Mouse (Mus musculus) heart, adult 8-10 months (tissue): Measurements from ENCODE around the gene Epm2aip1. TPM values are rescaled to one million over a fixed set of nuclear protein-coding genes. Genes with fewer than 3 reads are reported as not detected.

Source experiments
- DNase-seq: peaks from one replicate; pipeline ENCODE4 v3.0.0; 2022; ENCODE audit warnings: low spot score
- total RNA-seq, 4 experiments: library from RNA; stranded (reverse); gene quantifications; 2 replicates each; pipeline ENCODE4 v1.2.4; 2022

Gene Epm2aip1
- 10 to 100 TPM; 24.1 to 25.4 (median 24.9) TPM for total RNA-seq

GRCm38 (mm10) chr9:111271434-111272160 is at the start of gene Epm2aip1, which contains the start of gene Mlh1:
TSS of gene Epm2aip1 (plus strand) at chr9:111271929.
TSS of gene Mlh1 (minus strand) at chr9:111271791.
- DNase-seq: peak; percentile 100

- DNase-seq: no peak
Observed at GRCm38 (mm10) chr9:111223406-111223805, 48.3 kb upstream of the Epm2aip1 start.

GRCm38 (mm10) chr9:111228446-111228845 is 43.3 kb upstream of the Epm2aip1 start:
- DNase-seq: no peak

- DNase-seq: no peak
Observed at GRCm38 (mm10) chr9:111234701-111235100, 37.0 kb upstream of the Epm2aip1 start.

- DNase-seq: no peak
Observed at GRCm38 (mm10) chr9:111237726-111238125, 34.0 kb upstream of the Epm2aip1 start.

- no peak for DNase-seq
Observed at GRCm38 (mm10) chr9:111239821-111240220, 31.9 kb upstream of the Epm2aip1 start.

- no peak for DNase-seq
Observed at GRCm38 (mm10) chr9:111243384-111243783, 28.3 kb upstream of the Epm2aip1 start.

GRCm38 (mm10) chr9:111245546-111245945 is 26.2 kb upstream of the Epm2aip1 start:
- DNase-seq: no peak

- DNase-seq: no peak
Observed at GRCm38 (mm10) chr9:111247682-111248246, 24.0 kb upstream of the Epm2aip1 start.

- DNase-seq: no peak
Observed at GRCm38 (mm10) chr9:111252161-111252869, 19.4 kb upstream of the Epm2aip1 start.

- peak; percentile 49 for DNase-seq
Observed at GRCm38 (mm10) chr9:111260360-111260985, 11.3 kb upstream of the Epm2aip1 start.

GRCm38 (mm10) chr9:111261356-111261755 is 10.4 kb upstream of the Epm2aip1 start:
- DNase-seq: no peak

- DNase-seq: no peak
Observed at GRCm38 (mm10) chr9:111267998-111268397, 3.7 kb upstream of the Epm2aip1 start.

GRCm38 (mm10) chr9:111270606-111271005 is 1.1 kb upstream of the Epm2aip1 start:
- no peak for DNase-seq

GRCm38 (mm10) chr9:111271056-111271433 is 684 bp upstream of the Epm2aip1 start:
- no peak for DNase-seq

- no peak for DNase-seq
Observed at GRCm38 (mm10) chr9:111272356-111272755, 627 bp downstream of the Epm2aip1 start.

GRCm38 (mm10) chr9:111272996-111273785 is 1.5 kb downstream of the Epm2aip1 start:
- no peak for DNase-seq

GRCm38 (mm10) chr9:111273958-111274357 is 2.2 kb downstream of the Epm2aip1 start:
- DNase-seq: no peak

- no peak for DNase-seq
Observed at GRCm38 (mm10) chr9:111275156-111275555, 3.4 kb downstream of the Epm2aip1 start.

- no peak for DNase-seq
Observed at GRCm38 (mm10) chr9:111285061-111285460, 13.3 kb downstream of the Epm2aip1 start.

- no peak for DNase-seq
Observed at GRCm38 (mm10) chr9:111285676-111286075, 13.9 kb downstream of the Epm2aip1 start.
